Mouse (Mus musculus) spleen, postnatal 10 days (tissue): Measurements from ENCODE around the gene Rnf8.
A peak's percentile ranks its signal among the peaks of the same experiment; 100 is the strongest.

Experiments used
- DNase-seq, 2 experiments: peaks; one replicate each; pipeline ENCODE4 v3.0.0; 2021 to 2022; ENCODE audit warnings: low spot score in 2 of 2

Gene Rnf8

DNA sequence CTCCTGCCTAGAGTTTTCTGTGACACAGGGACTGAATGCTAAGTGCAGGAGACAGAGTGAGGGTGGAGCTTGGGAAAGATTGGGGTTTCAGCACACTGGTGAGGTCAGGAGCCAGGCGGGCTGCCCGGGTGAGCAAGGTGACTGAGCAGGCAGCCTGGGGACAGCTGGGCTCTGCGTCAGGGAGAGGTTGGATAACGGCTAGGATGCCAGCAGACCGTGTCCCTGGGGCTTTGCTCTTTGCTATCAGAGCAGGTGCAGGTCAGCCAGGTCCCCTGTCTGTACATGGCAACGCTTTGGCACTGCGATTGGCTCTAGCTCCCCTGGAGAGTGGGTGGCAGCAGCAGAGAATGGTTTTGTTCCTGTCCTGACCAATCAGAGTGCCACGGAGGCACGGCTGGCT, 12.7 kb downstream of the Rnf8 start:
- no peak for DNase-seq

DNA sequence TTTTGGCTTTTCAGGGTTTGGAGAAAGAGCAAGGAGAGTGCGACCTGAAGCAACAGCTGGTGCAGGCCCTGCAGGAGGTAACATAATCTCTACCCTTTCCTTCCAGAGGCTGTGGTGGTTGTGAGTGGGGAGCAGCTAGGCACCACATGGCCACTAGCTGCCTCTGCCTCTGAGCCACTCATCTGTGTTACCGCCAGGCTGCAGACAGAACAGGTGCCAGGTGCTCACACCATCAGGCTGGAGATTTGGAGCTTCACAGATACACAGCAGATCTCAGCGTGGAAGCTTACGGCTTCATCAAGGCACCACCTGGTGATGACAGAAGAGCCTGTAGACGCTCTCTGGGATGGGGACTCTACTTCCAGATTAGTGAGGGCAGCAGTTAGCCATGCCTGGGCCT, 14.4 kb downstream of the Rnf8 start:
- DNase-seq = no peak

DNA sequence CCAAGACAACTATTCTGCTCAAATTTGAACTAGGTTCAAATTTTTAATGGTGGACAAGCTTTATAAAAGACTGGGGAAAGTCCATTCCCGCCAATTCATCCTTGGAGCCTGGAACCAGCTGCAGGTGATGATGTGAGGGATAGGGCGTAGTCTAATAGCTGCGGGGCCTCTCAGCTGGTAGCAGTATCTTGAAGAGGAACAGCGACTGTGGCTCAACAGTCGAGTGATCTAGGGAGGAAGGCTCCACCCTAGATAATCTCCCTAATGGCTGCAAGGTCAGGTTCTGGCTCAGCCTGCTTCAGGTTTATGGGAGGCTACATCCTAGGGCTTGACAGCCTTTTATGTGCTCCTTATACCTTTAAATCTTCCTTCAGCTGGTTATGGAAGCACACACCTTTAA, 15.0 kb downstream of the Rnf8 start:
- DNase-seq = no peak

DNA sequence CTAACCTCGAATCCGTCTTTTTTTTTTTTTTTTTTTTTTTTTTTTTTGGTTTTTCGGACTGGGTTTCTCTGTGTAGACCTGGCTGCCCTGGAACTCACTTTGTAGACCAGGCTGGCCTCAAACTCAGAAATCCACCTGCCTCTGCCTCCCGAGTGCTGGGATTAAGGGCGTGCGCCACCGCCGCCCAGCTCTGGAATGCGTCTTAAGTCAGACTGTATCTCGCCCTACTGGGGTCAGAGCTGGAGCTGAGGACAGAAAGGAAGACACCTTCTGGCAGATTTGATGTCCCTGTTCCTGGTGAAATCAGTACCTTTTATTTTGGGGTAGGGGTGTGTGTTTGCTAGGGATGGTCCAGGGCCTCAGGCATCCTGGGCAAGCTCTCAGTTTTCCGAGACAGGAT, 17.7 kb downstream of the Rnf8 start:
- DNase-seq = no peak

DNA sequence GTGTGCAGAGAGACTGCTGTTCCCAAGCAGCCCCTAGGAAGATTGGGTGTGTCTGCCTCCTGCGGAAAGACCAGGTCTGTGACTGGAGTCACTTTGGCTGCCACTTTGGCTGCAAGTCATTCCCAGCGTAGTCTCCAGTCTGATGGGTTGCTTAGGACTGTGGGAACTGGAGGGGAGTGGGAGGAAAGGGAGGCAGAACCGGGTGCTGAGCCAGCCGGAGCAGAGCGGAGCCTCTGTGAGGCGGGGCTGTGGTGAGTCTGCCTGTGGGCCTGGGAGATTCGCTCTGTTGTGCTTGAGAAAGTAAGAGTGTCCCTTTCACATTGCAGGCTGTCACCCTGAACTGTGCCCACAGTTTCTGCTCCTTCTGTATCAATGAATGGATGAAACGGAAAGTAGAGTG, 20.9 kb downstream of the Rnf8 start:
- no peak for DNase-seq

DNA sequence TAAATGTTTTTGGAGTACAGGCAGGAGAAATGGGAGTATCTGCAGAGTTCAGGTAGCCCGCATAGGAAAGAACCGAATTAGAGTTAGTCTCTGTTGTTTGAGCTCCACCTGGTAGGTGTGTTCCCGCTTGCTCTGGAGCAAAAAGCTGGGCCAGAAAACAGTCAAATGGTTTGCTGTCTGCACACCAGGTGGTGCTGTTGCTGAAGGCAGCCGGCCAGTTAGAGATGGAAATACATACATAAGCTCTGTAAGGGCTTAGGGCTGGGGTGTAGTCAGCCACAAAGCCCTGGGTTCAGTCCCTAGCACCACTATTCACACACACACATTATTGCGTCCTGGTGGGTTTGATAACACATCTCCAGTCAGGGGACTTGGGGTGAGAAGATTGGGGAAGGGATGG, 21.5 kb downstream of the Rnf8 start:
- DNase-seq = peak in 1 of 2 experiments; percentile 63

DNA sequence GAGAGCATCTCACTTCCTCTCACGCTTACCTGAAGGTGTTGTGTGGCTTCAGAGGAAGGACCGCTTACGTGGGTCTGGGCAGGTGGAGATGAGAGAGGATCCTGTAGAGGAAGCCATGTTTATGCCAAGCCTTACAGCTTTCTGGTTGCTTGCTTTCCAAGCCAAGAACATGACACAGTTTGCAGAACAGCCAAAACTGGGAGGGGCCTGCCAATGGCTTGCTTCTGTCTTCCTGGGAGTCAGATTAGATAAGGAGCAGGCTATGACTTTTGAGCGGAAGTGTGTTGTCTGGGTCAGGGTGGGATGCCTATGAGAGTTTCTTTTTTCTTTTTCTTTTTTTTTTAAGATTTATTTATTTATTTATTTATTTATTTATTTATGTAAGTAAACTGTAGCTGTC, 22.8 kb downstream of the Rnf8 start:
- DNase-seq = no peak

DNA sequence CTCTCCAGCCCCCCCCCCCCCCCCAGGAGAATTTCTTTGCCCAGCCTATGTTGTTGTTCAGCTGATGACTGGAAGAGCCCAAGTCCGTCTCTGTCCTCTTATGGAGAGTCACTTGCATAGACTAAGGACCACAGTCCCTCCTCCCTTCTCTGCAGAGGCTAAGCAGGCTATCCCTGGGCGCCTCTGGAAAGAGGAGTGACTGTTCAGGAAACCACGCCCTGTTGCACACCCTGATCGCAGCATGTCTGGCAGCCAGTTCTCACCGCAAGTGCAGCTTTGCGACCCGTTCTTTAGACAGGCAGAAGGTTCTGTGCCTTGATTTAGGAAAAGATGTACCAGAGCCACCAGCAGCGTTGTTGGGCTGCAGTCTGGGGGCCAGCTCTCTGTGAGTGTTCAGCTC, 23.3 kb downstream of the Rnf8 start:
- peak in 1 of 2 experiments; percentile 67 for DNase-seq

DNA sequence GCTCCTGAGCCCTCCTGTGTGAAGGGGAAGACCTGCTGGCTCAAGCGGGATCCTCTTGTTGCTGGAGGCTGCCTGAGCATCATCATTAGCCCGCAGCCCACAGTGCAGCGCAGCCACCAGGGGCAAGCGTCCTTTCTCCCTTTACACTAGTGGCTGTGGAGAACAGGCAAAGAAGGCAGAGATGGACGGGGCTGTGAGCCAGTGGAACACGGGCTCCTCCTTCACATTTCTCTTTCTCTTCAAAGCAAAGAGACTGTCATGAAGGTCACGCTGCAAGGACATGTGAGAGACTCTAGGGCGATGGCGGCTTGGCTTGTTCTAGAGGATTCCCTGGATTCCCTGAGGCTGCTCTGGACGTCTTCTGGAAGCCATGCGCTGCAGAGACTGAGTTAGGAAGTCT, 26.4 kb downstream of the Rnf8 start:
- no peak for DNase-seq

DNA sequence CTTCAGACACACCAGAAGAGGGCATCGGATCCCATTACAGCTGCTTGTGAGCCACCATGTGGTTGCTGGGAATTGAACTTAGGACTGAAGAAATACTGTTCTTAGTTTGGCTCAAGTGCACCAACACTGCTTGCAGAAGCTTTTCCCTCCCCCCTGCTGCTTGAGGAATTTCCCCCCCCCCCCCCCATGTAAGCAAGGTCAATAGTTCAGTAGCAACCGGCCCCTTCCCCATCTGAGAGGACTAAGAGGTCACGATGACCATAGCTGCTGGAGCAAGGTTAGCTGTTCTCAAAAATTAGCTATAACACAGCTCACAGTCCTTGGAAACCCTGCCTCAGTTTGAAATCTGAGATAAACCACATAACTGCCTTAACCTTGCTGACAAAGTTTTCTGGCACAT, 27.6 kb downstream of the Rnf8 start:
- DNase-seq = no peak

DNA sequence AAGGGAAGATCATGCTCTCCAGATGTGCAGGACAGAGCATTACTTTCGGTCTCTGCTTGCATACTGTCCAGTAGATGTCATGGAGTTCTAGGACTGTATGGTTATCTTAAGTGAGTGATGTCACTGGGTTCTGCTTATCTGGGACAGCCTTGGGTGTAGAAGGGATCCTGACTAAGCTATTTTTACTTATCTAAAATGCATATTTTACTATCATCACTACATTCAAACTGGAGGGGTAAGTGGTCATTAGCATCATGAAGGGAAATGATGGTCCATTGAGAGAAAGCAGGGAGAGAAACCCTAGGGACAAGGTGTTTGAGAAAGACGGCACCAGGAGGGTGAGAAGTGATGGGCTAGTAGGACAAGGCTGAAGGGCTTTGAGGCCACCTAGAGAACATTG, 43.7 kb downstream of the Rnf8 start:
- DNase-seq = peak; percentile 37 to 54

DNA sequence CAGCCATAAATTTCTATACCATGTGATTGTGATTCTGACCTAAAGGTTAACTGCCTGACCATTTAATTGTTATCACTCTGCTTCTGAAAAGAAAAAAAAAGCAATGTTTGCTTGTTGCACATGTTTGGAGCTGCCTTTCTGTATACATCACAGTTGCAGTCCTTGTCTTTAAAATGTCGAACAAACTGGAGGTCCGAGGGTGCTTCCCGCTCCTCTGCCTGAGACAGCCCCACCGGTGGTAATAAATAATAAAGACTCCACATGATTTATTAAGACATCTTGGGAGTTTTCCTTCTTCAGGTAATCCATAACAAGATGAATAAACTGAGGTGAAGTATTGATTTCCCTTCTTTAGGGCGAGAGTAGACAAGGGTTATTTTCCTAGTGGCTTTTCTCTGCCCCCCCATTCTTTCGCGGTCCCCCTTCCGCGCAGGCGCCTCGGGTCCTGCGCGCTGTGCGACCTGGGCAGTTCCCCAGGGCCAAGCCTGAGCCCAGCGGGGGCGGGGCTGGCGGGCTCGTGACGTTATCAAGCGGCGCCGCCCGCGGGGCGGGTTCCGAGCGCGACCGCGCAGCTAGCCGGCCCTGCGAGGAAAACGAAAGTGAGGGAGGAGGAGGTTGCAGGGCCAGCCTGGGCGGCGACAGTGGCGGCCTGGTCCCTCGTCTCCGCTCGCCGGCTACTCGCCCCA, 45.6 kb downstream of the Rnf8 start, which contains the start of gene Cmtr1:
Gene Cmtr1 (plus strand): TSS at position 520 of the 686 bp plus-strand sequence.
- peak; percentile 97 to 98 for DNase-seq

DNA sequence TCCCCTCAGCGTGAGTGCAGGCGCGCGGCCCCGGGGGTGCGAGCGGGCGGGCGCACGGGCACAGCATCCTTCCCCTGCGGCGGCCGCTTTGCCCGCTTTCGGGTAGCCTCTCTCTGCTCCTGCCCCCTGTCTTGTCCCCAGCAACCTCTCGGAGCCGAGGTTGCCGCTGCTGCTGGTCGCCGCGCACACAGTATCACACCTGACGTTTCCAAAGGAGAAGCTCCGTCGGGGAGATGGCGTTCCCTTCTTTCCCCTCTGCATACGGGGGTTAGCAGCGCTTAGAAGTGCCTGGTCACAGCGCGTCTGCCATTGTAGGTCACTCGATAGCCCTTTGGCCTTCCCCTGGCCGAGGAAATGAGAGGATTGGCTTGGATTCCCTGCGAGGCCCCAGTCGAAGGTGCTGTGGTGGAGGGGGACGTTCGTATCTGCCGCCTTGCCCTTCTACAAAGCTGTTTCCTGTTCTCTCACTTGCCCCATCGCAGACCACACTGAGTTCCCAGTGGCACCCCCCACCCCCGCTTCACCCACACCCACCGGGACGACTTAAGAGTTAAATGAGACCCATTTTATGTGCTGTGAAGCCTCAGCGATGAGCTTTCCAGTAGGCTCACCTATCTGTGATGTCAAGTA, 46.3 kb downstream of the Rnf8 start:
- DNase-seq = no peak

DNA sequence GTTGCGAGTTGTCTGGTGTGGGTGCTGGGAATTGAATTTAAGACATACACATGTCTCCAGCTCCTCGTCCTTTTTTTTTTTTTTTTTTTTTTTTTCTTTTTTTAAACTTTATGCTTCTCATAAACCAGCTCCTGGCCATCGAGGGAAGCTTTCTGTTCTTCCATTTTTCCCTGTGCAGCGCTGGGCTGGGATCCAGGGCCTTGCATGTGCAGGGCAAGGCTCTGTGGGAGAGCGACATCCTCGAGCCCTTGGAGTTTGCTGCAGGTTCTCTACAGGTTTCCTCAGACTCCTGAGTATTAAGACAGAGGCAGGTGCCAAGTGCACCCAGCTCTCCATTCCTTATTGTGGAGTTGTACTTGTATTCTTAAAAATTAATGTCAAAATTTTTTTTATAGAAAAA, 47.6 kb downstream of the Rnf8 start:
- no peak for DNase-seq

DNA sequence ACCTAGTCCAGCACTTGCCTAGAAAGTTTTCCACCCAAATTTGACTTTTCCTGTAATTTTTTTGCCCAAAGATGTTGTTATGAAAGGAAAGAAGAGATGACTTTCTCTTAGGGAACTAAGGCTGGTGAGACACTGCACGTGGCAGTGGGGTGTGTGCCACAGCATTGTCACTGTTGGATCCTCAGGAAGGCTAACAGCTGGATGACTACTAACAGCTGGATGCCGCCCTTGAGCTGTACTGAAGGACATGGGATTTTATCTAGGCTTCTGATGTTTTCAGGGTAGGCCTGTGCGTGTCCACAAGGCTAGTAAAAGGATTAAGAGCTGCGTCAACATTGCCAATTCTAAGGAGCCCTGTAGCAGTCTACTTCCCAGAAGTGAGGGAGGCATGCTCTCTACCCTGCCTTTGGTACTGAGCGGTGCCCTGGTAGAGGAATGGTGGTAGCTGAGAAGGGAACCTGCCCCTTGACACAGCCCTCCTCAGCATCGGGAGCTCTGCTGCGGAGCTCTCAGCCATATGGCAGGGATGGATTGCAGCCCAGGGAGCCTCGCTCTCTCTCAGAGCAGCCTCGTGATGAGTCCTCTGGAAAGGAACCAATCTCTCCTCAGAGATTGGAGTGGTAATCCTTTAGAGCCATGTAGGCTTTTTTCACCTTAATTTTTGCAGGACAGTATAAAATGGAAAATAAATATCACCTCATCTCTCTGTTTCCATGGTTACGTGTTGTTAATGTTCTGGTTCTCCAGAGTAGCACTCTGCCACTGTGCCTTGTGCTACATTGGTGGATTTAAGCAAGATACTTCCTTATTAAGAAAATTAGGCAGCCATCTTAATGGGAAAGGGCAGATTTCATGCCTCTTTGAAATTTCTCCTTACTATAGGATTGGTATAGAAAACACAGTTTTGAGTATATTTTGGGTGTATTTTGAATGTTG, 53.7 kb downstream of the Rnf8 start:
- no peak for DNase-seq

DNA sequence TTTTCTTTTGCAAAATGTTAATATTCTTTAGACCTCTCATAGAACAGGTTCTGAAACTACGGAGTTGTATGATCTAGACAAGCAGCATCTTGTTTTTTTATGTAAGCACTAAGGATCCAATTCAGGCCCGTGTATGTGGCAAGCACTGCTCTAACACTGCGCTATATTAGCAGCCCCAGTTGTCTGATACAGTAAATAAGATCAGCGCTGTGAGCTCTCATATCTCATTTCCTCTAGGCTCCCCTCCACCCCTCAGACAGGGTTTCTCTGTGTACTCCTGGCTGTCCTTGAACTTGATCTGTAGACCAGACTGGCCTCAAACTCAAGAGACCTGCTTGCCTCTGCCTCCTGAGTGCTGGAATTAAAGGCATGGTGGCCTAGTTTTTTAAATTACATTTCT, 54.4 kb downstream of the Rnf8 start:
- DNase-seq = no peak

DNA sequence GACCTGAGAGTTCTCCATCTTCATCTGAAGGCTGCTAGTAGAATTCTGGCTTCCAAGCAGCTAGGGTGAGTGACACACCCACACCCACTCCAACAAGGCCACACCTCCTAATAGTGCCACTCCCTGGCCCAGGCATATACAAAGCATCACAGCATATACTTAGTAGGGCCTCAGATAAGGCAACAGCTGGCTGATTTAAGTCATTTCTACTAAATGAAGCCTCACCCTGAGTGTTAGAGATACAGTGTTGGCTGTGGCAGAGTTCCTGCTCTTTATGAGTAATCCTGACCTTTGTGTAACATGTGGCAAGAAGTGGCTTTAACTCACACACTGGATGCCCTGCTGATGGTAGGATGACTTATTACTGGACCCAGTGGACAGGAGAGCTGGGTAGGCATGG, 55.3 kb downstream of the Rnf8 start:
- peak in 1 of 2 experiments; percentile 52 for DNase-seq

DNA sequence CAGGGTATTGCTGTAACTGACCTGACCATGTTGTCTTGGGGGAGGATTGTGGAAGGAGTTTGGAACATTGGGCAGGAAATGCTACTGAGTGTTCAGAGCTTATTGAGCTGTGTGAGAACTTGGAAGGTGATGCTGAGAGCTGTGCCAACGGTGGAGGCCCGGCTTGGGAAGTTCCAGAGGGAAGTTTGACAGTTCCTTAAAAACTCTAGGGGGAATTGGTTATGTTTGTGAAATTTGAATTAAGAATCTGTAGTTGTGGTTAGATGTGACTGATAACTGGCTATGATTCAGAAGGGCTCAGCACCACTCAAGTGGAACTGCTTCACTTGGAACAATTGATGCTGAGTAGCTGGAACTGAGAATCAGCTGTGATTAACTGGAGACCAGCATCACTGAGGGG, 56.4 kb downstream of the Rnf8 start:
- no peak for DNase-seq

DNA sequence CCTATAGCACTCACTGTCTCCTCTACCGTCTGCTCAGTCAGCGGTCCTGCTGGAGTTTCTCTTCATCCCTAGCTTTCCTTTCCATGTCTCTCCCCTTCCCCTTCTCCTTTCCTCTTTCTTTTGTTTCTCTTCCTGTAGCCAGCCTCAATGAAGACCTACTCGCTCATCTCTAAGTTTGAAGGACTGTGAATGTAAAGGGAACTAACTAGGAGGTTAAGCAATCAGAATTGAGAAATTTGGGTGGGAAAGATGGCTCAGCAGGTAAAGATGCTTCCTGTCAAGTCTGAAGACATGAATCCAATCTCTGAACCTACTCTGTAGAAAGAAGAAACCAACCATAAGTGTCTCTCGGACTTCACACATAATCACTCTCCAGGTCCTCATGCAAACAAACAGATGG, 58.7 kb downstream of the Rnf8 start:
- no peak for DNase-seq

DNA sequence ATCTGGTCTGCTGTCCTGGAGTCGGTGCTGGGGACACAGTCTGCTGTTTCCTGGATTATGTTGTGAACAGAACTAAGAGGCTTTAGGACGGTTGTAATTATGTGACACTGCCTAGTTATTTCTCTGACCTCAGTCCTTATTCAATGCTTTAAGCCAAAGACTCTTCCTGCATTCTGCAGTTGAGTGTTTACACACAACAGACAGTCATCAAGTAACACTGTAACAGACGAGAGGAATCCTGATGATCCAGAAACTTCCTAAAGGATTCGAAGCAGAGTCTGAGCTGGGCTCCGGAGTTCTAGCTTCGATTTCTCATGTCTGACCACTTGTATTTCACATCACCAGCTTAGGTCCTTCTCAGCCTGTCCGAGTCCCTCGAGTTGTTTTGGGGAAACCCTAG, 63.9 kb downstream of the Rnf8 start:
- no peak for DNase-seq

DNA sequence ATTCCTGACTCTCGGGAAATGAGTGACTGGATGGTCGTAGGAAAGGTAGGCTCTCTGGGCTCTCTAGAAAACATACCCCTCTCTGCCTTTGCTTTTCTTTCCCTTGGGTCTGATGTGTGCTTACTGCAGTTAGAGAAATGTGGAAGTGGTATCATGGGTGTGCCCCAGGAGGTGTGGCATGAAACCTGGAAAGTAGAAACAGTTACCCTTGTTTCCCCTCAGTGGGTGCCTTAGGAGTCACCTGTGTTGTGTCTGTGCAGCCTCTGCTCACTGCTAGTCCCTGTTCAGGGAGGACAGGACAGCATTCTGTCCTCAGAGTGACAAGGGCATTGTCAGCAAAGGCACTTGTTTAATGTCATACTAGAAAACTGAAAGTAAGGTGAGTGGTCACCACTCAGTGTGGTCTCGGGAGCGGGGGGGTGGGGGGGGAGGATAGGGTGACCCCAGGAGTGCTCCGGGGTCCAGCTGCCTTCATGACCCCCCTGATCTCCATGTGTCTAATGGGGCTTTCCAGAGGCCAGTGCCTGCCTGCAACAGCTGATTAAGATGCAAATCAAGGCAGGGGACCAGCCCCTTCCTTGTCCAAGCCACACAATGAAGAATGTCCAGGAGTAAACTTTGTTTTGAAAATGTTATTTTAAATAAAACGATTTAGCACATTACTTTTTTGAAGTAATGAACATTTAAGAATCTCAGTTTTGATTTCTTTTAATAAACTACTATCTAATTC, 64.6 kb downstream of the Rnf8 start:
- DNase-seq = peak in 1 of 2 experiments; percentile 33

DNA sequence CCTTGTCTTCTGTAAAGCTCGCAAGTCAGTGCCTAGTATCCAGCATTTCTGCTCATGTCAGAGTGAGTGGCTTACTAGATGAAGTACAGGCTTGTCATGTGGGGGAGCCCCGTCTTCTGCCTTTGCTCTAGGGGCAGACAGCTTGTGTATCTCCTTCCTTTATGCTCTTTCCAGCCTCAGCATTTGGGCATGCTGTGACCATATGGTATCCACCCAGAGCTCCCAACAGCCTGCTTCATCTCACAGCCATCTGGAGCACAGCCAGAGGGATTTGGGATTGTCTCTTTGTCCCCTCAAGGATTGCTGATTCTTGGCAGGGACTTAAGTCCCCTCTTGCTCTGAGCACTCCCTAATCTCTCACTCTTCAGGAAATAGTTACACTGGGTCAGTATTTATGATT, 65.6 kb downstream of the Rnf8 start:
- no peak for DNase-seq
